ENCODE assay signal across 7 mouse cellular contexts in genomic region chr16:74411481-74412251, GRCm38 (mm10). TPM values are rescaled to one million over a fixed set of nuclear protein-coding genes. Genes with fewer than 3 reads are reported as not detected.
DNase-seq lines count a peak whose midpoint lies in the region; ATAC-seq and TF ChIP-seq lines count a peak whose summit lies in the region.

Robo2 (minus strand) TSS chr16:74411825.

- H3K9me3 ChIP-seq in heart, embryonic 11.5 days (replicated peaks; ENCODE audit: control insufficient read depth, low read length): no peaks in the 10 kb centered on the region
- H3K9me3 ChIP-seq in kidney, embryonic 14.5 days (ENCODE audit: control insufficient read depth, low read length): no peaks in the 10 kb centered on the region
- H3K9me3 ChIP-seq in limb, embryonic 13.5 days: no peaks in the 10 kb centered on the region
- H3K9me3 ChIP-seq in midbrain, embryonic 12.5 days: no peaks in the 10 kb centered on the region
- H3K9me3 ChIP-seq in stomach, embryonic 16.5 days (replicated peaks; ENCODE audit: control insufficient read depth, low read length): no peaks in the 10 kb centered on the region

- TF ChIP-seq POLR2A in embryonic fibroblast, embryonic 13.5 days (IDR thresholded peaks at IDR 0.05; ENCODE audit: low read depth, low read length): peak; percentile 51

- peak within 1 kb of the TSS; percentile 66 for H3K4me3 ChIP-seq in embryonic fibroblast, embryonic 13.5 days (ENCODE audit: insufficient read depth, low read length)
- peak within 1 kb of the TSS; percentile 67 for H3K4me3 ChIP-seq in heart, embryonic 11.5 days (ENCODE audit: low read depth, low read length)
- peak within 1 kb of the TSS; percentile 56 for H3K4me3 ChIP-seq in kidney, embryonic 14.5 days (ENCODE audit: low read length)
- peak within 1 kb of the TSS; percentile 71 for H3K4me3 ChIP-seq in limb, embryonic 13.5 days
- peak within 1 kb of the TSS; percentile 58 for H3K4me3 ChIP-seq in midbrain, embryonic 12.5 days
- H3K4me3 ChIP-seq in stomach, embryonic 16.5 days (replicated peaks; ENCODE audit: low read length): peak within 1 kb of the TSS; percentile 50

- H3K27me3 ChIP-seq in heart, embryonic 11.5 days (ENCODE audit: control insufficient read depth, insufficient read depth, low read length): no peaks in the 10 kb centered on the region
- H3K27me3 ChIP-seq in kidney, embryonic 14.5 days (ENCODE audit: control insufficient read depth, insufficient read depth, low read length): no peaks in the 10 kb centered on the region
- no peaks in the 10 kb centered on the region for H3K27me3 ChIP-seq in limb, embryonic 13.5 days
- H3K27me3 ChIP-seq in midbrain, embryonic 12.5 days: peaks cover 7% of the 10 kb centered on the region; the same call in 1 of the 2 replicates
- H3K27me3 ChIP-seq in stomach, embryonic 16.5 days (ENCODE audit: control insufficient read depth, insufficient read depth, low read length): no peaks in the 10 kb centered on the region

- 1% methylated on average over 38 of the region's 43 CpGs for WGBS in heart, embryonic 11.5 days (ENCODE audit: insufficient replicate concordance)
- under 1% methylated on average over 41 of the region's 43 CpGs for WGBS in kidney, embryonic 14.5 days
- WGBS in limb, embryonic 13.5 days: under 1% methylated on average over 43 of the region's 43 CpGs
- under 1% methylated on average over 37 of the region's 43 CpGs for WGBS in midbrain, embryonic 12.5 days
- under 1% methylated on average over 42 of the region's 43 CpGs for WGBS in stomach, embryonic 16.5 days

- no peaks in the 10 kb centered on the region for H3K36me3 ChIP-seq in heart, embryonic 11.5 days (ENCODE audit: control insufficient read depth, insufficient read depth, low read length)
- no peaks in the 10 kb centered on the region for H3K36me3 ChIP-seq in kidney, embryonic 14.5 days (ENCODE audit: control insufficient read depth, insufficient read depth, low read length)
- no peaks in the 10 kb centered on the region for H3K36me3 ChIP-seq in limb, embryonic 13.5 days
- H3K36me3 ChIP-seq in midbrain, embryonic 12.5 days: no peaks in the 10 kb centered on the region
- H3K36me3 ChIP-seq in stomach, embryonic 16.5 days (ENCODE audit: control insufficient read depth, insufficient read depth, low read length): no peaks in the 10 kb centered on the region

- H3K4me2 ChIP-seq in heart, embryonic 11.5 days: peak within 1 kb of the TSS; percentile 68
- peak within 1 kb of the TSS; percentile 70 for H3K4me2 ChIP-seq in kidney, embryonic 14.5 days (replicated peaks; ENCODE audit: low read depth, low read length)
- H3K4me2 ChIP-seq in limb, embryonic 13.5 days (replicated peaks): peak within 1 kb of the TSS; percentile 84
- H3K4me2 ChIP-seq in midbrain, embryonic 12.5 days (replicated peaks): peak within 1 kb of the TSS; percentile 68
- H3K4me2 ChIP-seq in stomach, embryonic 16.5 days (ENCODE audit: low read depth, low read length): peak within 1 kb of the TSS; percentile 91

- H3K9ac ChIP-seq in heart, embryonic 11.5 days (ENCODE audit: low read depth, low read length): peak within 1 kb of the TSS; percentile 59
- peak within 1 kb of the TSS; percentile 68 for H3K9ac ChIP-seq in kidney, embryonic 14.5 days (ENCODE audit: low read depth, low read length)
- peak within 1 kb of the TSS; percentile 77 for H3K9ac ChIP-seq in limb, embryonic 13.5 days
- peak within 1 kb of the TSS; percentile 68 for H3K9ac ChIP-seq in midbrain, embryonic 12.5 days (replicated peaks)
- H3K9ac ChIP-seq in stomach, embryonic 16.5 days (ENCODE audit: low read length): peak within 1 kb of the TSS; percentile 56

- DNase-seq in cerebellum, adult 11-12 months: peak; percentile 22

- ATAC-seq in heart, embryonic 11.5 days (replicated peaks; ENCODE audit: insufficient number of reproducible peaks, low FRiP score, low TSS enrichment): peak; percentile 72
- peak; percentile 94 for ATAC-seq in kidney, embryonic 14.5 days (ENCODE audit: low FRiP score, low TSS enrichment)
- ATAC-seq in limb, embryonic 13.5 days (ENCODE audit: low FRiP score, low read depth): peak; percentile 90
- peak; percentile 89 for ATAC-seq in midbrain, embryonic 12.5 days (ENCODE audit: low FRiP score, low read depth)
- peak; percentile 91 for ATAC-seq in stomach, embryonic 16.5 days (ENCODE audit: insufficient read depth, low FRiP score)

- H3K4me1 ChIP-seq in embryonic fibroblast, embryonic 13.5 days (ENCODE audit: control insufficient read depth, insufficient read depth, low read length): no peaks in the 10 kb centered on the region
- H3K4me1 ChIP-seq in heart, embryonic 11.5 days (ENCODE audit: control insufficient read depth, insufficient read depth, low read length): no peaks in the 10 kb centered on the region
- H3K4me1 ChIP-seq in kidney, embryonic 14.5 days (ENCODE audit: control insufficient read depth, insufficient read depth, low read length): no peaks in the 10 kb centered on the region
- H3K4me1 ChIP-seq in limb, embryonic 13.5 days: 0 out of 2 replicates have a peak, but pooled peaks cover 15% of the 10 kb centered on the region
- H3K4me1 ChIP-seq in midbrain, embryonic 12.5 days: peaks cover 14% of the 10 kb centered on the region; the same call in 1 of the 2 replicates
- H3K4me1 ChIP-seq in stomach, embryonic 16.5 days (ENCODE audit: control insufficient read depth, insufficient read depth, low read length): peaks cover 9% of the 10 kb centered on the region; the same call in 1 of the 2 replicates

- TF ChIP-seq CTCF in embryonic fibroblast, embryonic 13.5 days (IDR thresholded peaks at IDR 0.05; ENCODE audit: borderline replicate concordance, insufficient read depth, low read length): no peak

- H3K27ac ChIP-seq in embryonic fibroblast, embryonic 13.5 days (ENCODE audit: insufficient read depth, low read length): peak within 1 kb of the TSS; percentile 45
- H3K27ac ChIP-seq in heart, embryonic 11.5 days (ENCODE audit: low read depth, low read length): peak within 1 kb of the TSS; percentile 15; the same call in 1 of the 2 replicates
- peak within 1 kb of the TSS; percentile 91 for H3K27ac ChIP-seq in kidney, embryonic 14.5 days (ENCODE audit: low read depth, low read length)
- peak within 1 kb of the TSS; percentile 89 for H3K27ac ChIP-seq in limb, embryonic 13.5 days
- H3K27ac ChIP-seq in midbrain, embryonic 12.5 days (replicated peaks): peak within 1 kb of the TSS; percentile 82
- H3K27ac ChIP-seq in stomach, embryonic 16.5 days (ENCODE audit: low read length): peak within 1 kb of the TSS; percentile 68

RNA-seq across cellular contexts. Expression of gene Robo2, which starts in this region (rescaled TPM):
- 11.6 and 24.1 TPM in 2 replicates for polyA plus RNA-seq in embryonic fibroblast, embryonic 13.5 days (2011; ENCODE audit: insufficient read length, low read depth, missing spikeins)
- polyA plus RNA-seq in heart, embryonic 11.5 days (2014; fragmentation: Nextera tagmentation; extraction: Ambion mirVana): 18.8 and 22.1 TPM in 2 replicates
- 85.6 and 140 TPM in 2 replicates for polyA plus RNA-seq in kidney, embryonic 14.5 days (2014; fragmentation: Nextera tagmentation; extraction: Ambion mirVana)
- 73.9 and 76.3 TPM in 2 replicates for polyA plus RNA-seq in limb, embryonic 13.5 days (2015; fragmentation: Nextera tagmentation; extraction: Ambion mirVana)
- polyA plus RNA-seq in midbrain, embryonic 12.5 days (2016; fragmentation: Nextera tagmentation; extraction: Ambion mirVana): 60.7 and 61.0 TPM in 2 replicates
- 31.5 and 34.7 TPM in 2 replicates for polyA plus RNA-seq in stomach, embryonic 16.5 days (2015; fragmentation: Nextera tagmentation; extraction: Ambion mirVana)

Comparison
In these comparisons a context has a peak if more than half of its experiments do, and no peak if none do; other contexts are left out.
1. Peak in every context shown above with its lines: DNase-seq, ATAC-seq, H3K4me3 ChIP-seq and H3K27ac ChIP-seq.
2. H3K27ac ChIP-seq: peak in every context shown above with its lines; median percentile 91 in kidney, embryonic 14.5 days; 89 in limb, embryonic 13.5 days; 82 in midbrain, embryonic 12.5 days; 68 in stomach, embryonic 16.5 days; 45 in embryonic fibroblast, embryonic 13.5 days; 15 in heart, embryonic 11.5 days.